Comparison of ENCODE assay signal across 8 mouse cellular contexts in the genomic region with DNA sequence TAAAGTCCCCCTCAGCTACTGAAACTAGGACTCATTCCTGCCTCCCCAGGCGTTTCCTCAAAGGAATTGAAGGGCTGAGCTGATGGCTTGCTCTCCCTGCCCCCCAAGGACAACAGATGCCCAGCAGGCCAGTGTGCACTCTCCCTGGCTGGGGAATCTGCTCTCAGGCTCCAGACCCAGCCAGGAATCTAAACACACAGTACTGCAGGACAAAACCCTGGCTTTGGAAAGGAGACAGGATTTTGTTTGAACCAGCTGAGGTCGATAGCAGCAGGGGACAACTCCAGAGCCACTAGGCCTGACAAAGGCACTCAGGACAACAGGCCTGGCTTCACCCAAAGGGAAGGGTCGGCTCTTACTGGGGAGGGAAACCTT. TPM values are rescaled to one million over a fixed set of nuclear protein-coding genes. Genes with fewer than 3 reads are reported as not detected.
DNase-seq lines count a peak whose midpoint lies in the region; ATAC-seq and TF ChIP-seq lines count a peak whose summit lies in the region.

No protein-coding gene starts in this region.

- H3K4me3 ChIP-seq in heart, adult 2 months, result no peak overlapping the region
- H3K4me3 ChIP-seq in embryonic fibroblast, embryonic 13.5 days (ENCODE audit: insufficient read depth, low read length), result no peak overlapping the region
- H3K4me3 ChIP-seq in intestine, embryonic 14.5 days (ENCODE audit: low read depth, low read length), result no peak overlapping the region
- no peak overlapping the region for H3K4me3 ChIP-seq in liver, embryonic 15.5 days (replicated peaks)

- peak overlapping the region; percentile 29 for H3K4me2 ChIP-seq in intestine, embryonic 14.5 days (ENCODE audit: low read length)
- H3K4me2 ChIP-seq in liver, embryonic 15.5 days, result peak overlapping the region; percentile 96

- peaks cover 58% of the 10 kb centered on the region for H3K4me1 ChIP-seq in heart, adult 2 months (ENCODE audit: control insufficient read depth, insufficient read depth, low read length)
- H3K4me1 ChIP-seq in embryonic fibroblast, embryonic 13.5 days (ENCODE audit: control insufficient read depth, insufficient read depth, low read length), result peaks cover 26% of the 10 kb centered on the region
- peaks cover 77% of the 10 kb centered on the region for H3K4me1 ChIP-seq in intestine, embryonic 14.5 days (replicated peaks; ENCODE audit: control insufficient read depth, insufficient read depth, low read length)
- peaks cover 93% of the 10 kb centered on the region for H3K4me1 ChIP-seq in liver, embryonic 15.5 days (replicated peaks)

- 0 out of 2 replicates have a peak, but pooled peaks have one; percentile 62 for TF ChIP-seq EP300 in heart, adult 2 months (IDR thresholded peaks at IDR 0.05; ENCODE audit: insufficient read depth, low read depth, low read length)

- H3K27me3 ChIP-seq in heart, adult 2 months (ENCODE audit: control insufficient read depth, insufficient read depth, low read length), result no peaks in the 10 kb centered on the region
- H3K27me3 ChIP-seq in intestine, embryonic 14.5 days (replicated peaks; ENCODE audit: control insufficient read depth, insufficient read depth, low read length), result no peaks in the 10 kb centered on the region
- H3K27me3 ChIP-seq in liver, embryonic 15.5 days, result no peaks in the 10 kb centered on the region

- no peak for ATAC-seq in intestine, embryonic 14.5 days (replicated peaks; ENCODE audit: low FRiP score, low TSS enrichment, low read depth)
- no peak for ATAC-seq in liver, embryonic 15.5 days (ENCODE audit: insufficient read depth)

- peaks cover 18% of the 10 kb centered on the region for H3K36me3 ChIP-seq in heart, adult 2 months (ENCODE audit: control insufficient read depth, insufficient read depth, low read length)
- H3K36me3 ChIP-seq in intestine, embryonic 14.5 days (ENCODE audit: control insufficient read depth, insufficient read depth, low read length), result no peaks in the 10 kb centered on the region
- peaks cover 6% of the 10 kb centered on the region for H3K36me3 ChIP-seq in liver, embryonic 15.5 days (replicated peaks)

- intact Hi-C loops in heart, adult 2 months (cut with DNase I), result no loop called here

- H3K9me3 ChIP-seq in intestine, embryonic 14.5 days (ENCODE audit: control insufficient read depth, low read length), result no peaks in the 10 kb centered on the region
- H3K9me3 ChIP-seq in liver, embryonic 15.5 days (replicated peaks), result no peaks in the 10 kb centered on the region

- 0 out of 2 replicates have a peak, but pooled peaks have one; percentile 17 for TF ChIP-seq CTCF in heart, adult 2 months (IDR thresholded peaks at IDR 0.05)
- no peak for TF ChIP-seq CTCF in embryonic fibroblast, embryonic 13.5 days (IDR thresholded peaks at IDR 0.05; ENCODE audit: borderline replicate concordance, insufficient read depth, low read length)

- TF ChIP-seq POLR2A in heart, adult 2 months (IDR thresholded peaks at IDR 0.05; ENCODE audit: insufficient read depth, low read depth, low read length), result 0 out of 2 replicates have a peak, but pooled peaks have one; percentile 46
- 0 out of 2 replicates have a peak, but pooled peaks have one; percentile 5 for TF ChIP-seq POLR2A in embryonic fibroblast, embryonic 13.5 days (IDR thresholded peaks at IDR 0.05; ENCODE audit: low read depth, low read length)

- peak; percentile 59 to 60 for DNase-seq in heart, adult 2 months
- no peak for DNase-seq in heart, adult 8-10 months (ENCODE audit: low spot score)
- DNase-seq in adrenal gland, postnatal 36 days, result peak; percentile 68 to 78
- peak; percentile 75 for DNase-seq in intestine, embryonic 14.5 days (ENCODE audit: low spot score)
- no peak for DNase-seq in natural killer cell, adult 2 months (ENCODE audit: low spot score in 2 of 2)
- DNase-seq in right cerebral cortex, adult 2 months (ENCODE audit: low spot score in 2 of 2), result no peak

- H3K9ac ChIP-seq in heart, adult 2 months (ENCODE audit: low read depth, low read length), result peak overlapping the region; percentile 40
- H3K9ac ChIP-seq in intestine, embryonic 14.5 days (ENCODE audit: low read length), result peak overlapping the region; percentile 69
- peak overlapping the region; percentile 87 for H3K9ac ChIP-seq in liver, embryonic 15.5 days

- H3K27ac ChIP-seq in heart, adult 2 months, result peak overlapping the region; percentile 97
- peak overlapping the region; percentile 97 for H3K27ac ChIP-seq in embryonic fibroblast, embryonic 13.5 days (ENCODE audit: insufficient read depth, low read length)
- H3K27ac ChIP-seq in intestine, embryonic 14.5 days (ENCODE audit: low read depth), result peak overlapping the region; percentile 100
- H3K27ac ChIP-seq in liver, embryonic 15.5 days (replicated peaks), result peak overlapping the region; percentile 100

- WGBS in heart, adult 2 months, result 13% methylated on average over 3 of the region's 3 CpGs
- 4% methylated on average over 3 of the region's 3 CpGs for WGBS in intestine, embryonic 14.5 days
- 35% methylated on average over 3 of the region's 3 CpGs for WGBS in liver, embryonic 15.5 days (ENCODE audit: insufficient replicate concordance)

- H3K79me2 ChIP-seq in heart, adult 2 months (replicated peaks; ENCODE audit: control insufficient read depth, insufficient read depth, low read length), result no peaks in the 10 kb centered on the region

RNA-seq across cellular contexts. Expression of gene Zmynd8, which starts 12.3 kb away (rescaled TPM):
- total RNA-seq in heart, adult 2 months (2021), result 10 to 100 TPM; 44.4 to 47.2 TPM
- polyA plus RNA-seq in heart, adult 2 months (2012; rRNA removed), result 20.4 and 31.2 TPM in 2 replicates
- 10 to 100 TPM; 35.5 to 60.5 (median 45.4) TPM for total RNA-seq in heart, adult 8-10 months (2022)
- total RNA-seq in adrenal gland, postnatal 36 days (2021), result 10 to 100 TPM; 47.9 to 53.4 TPM
- 65.8 and 66.4 TPM in 2 replicates for polyA plus RNA-seq in embryonic fibroblast, embryonic 13.5 days (2011; ENCODE audit: insufficient read length, low read depth, missing spikeins)
- polyA plus RNA-seq in intestine, embryonic 14.5 days (2014; fragmentation: Nextera tagmentation; extraction: Ambion mirVana), result 49.2 and 53.6 TPM in 2 replicates
- 19.1 and 24.6 TPM in 2 replicates for polyA plus RNA-seq in liver, embryonic 15.5 days (2015; fragmentation: Nextera tagmentation; extraction: Ambion mirVana)

Comparison
In these comparisons a context has a peak if more than half of its experiments do, and no peak if none do; other contexts are left out.
1. DNase-seq: peak in heart, adult 2 months (2 of 2), adrenal gland, postnatal 36 days (2 of 2) and intestine, embryonic 14.5 days (single experiment); none in heart, adult 8-10 months (single experiment), natural killer cell, adult 2 months (0 of 2) and right cerebral cortex, adult 2 months (0 of 2).
2. Peak in every context shown above with its lines, with median percentiles within 50 percentile points of each other: H3K27ac ChIP-seq and H3K9ac ChIP-seq.